Mouse (Mus musculus): Measurements from ENCODE around the gene Dip2c.

DNA sequence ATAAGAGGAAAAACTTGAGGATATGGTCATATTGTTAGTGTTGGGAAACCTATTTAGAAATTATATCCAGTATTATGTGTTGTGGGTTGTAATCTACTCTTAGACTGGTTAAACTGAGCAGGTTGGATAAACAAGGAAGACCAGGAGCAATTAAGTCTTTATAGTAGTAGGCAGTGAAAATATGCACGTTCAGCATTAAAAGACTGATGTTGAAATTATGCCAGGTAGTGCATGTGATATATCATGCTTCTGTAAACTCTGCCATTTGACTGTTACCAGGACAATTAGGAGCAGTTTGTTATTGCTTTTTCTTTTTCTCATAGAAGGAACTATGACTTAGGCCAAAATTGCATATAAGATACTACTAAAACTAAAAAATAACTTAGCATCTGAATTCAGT, 285.8 kb downstream of the Dip2c start:
- TF ChIP-seq CTCF (IDR thresholded peaks at IDR 0.05; ENCODE audit: low read depth) = no peak
- no peak for TF ChIP-seq EP300 (IDR thresholded peaks at IDR 0.05; ENCODE audit: low read depth)
